Comparison of ENCODE assay signal across 20 mouse cellular contexts in genomic region chr6:20502338-20503079, GRCm38 (mm10).
DNase-seq lines count a peak whose midpoint lies in the region; ATAC-seq lines count a peak whose summit lies in the region.
"Had no signal": no experiment of that assay in that cellular context is flagged by ENCODE, and none has a peak within 500 bp of the region (broad histone marks: within the 10 kb centered on the region; RNA-seq: fewer than 3 reads in every experiment).

No protein-coding gene starts in this region.

- peak; percentile 5 for DNase-seq in forebrain, embryonic 14.5 days (ENCODE audit: low spot score)
- DNase-seq in left cerebral cortex, postnatal 4 days: peak; percentile 49
- no peak for DNase-seq in left cerebral cortex, postnatal 14 days (ENCODE audit: low spot score in 2 of 2)
- DNase-seq in cerebellum, adult 9-10 months: peak; percentile 92
- no peak for DNase-seq in neural tube, embryonic 10.5 days (ENCODE audit: extremely low spot score, low spot score)
- no peak for DNase-seq in embryo, embryonic 10 days (ENCODE audit: low spot score)
- DNase-seq: adrenal gland, postnatal 10 days; gastrocnemius, postnatal 25 days; heart, adult 2 months; kidney, adult 8-10 months; kidney, postnatal 14 days; thymus, adult 2 months; thymus, postnatal 4 days had no signal

- H3K4me1 ChIP-seq in forebrain, embryonic 14.5 days (ENCODE audit: control insufficient read depth, insufficient read depth, low read length): no peaks in the 10 kb centered on the region
- H3K4me1 ChIP-seq in forebrain, embryonic 13.5 days: no peaks in the 10 kb centered on the region
- H3K4me1 ChIP-seq: intestine, embryonic 15.5 days; midbrain, embryonic 10.5 days had no signal

- H3K9ac ChIP-seq in forebrain, embryonic 14.5 days (ENCODE audit: low read length): no peak overlapping the region
- H3K9ac ChIP-seq in forebrain, embryonic 13.5 days: no peak overlapping the region
- H3K9ac ChIP-seq: hindbrain, embryonic 14.5 days; intestine, embryonic 15.5 days had no signal

- H3K4me3 ChIP-seq in forebrain, embryonic 14.5 days (ENCODE audit: low read depth, low read length): no peak overlapping the region
- no peak overlapping the region for H3K4me3 ChIP-seq in forebrain, embryonic 13.5 days
- H3K4me3 ChIP-seq: heart, adult 2 months; intestine, embryonic 15.5 days; midbrain, embryonic 10.5 days had no signal

- no peaks in the 10 kb centered on the region for H3K27me3 ChIP-seq in forebrain, embryonic 14.5 days (replicated peaks; ENCODE audit: control insufficient read depth, insufficient read depth, low read length)
- no peaks in the 10 kb centered on the region for H3K27me3 ChIP-seq in forebrain, embryonic 13.5 days
- H3K27me3 ChIP-seq: intestine, embryonic 15.5 days had no signal

- H3K27ac ChIP-seq in forebrain, embryonic 14.5 days (ENCODE audit: low read depth, low read length): no peak overlapping the region
- H3K27ac ChIP-seq in forebrain, embryonic 13.5 days: no peak overlapping the region
- H3K27ac ChIP-seq: heart, adult 2 months; hindbrain, embryonic 14.5 days; intestine, embryonic 15.5 days; macrophage; midbrain, embryonic 10.5 days had no signal

- H3K36me3 ChIP-seq in forebrain, embryonic 14.5 days (ENCODE audit: control insufficient read depth, insufficient read depth, low read length): no peaks in the 10 kb centered on the region
- H3K36me3 ChIP-seq in forebrain, embryonic 13.5 days (ENCODE audit: poor library complexity, severe bottlenecking): no peaks in the 10 kb centered on the region
- H3K36me3 ChIP-seq: intestine, embryonic 15.5 days; midbrain, embryonic 10.5 days had no signal

- 73% methylated on average over 5 of the region's 5 CpGs for WGBS in forebrain, embryonic 14.5 days
- WGBS in forebrain, embryonic 13.5 days: 68% methylated on average over 5 of the region's 5 CpGs

- H3K4me2 ChIP-seq in forebrain, embryonic 14.5 days (ENCODE audit: low read length): no peak overlapping the region
- H3K4me2 ChIP-seq in forebrain, embryonic 13.5 days: no peak overlapping the region
- H3K4me2 ChIP-seq: hindbrain, embryonic 14.5 days; intestine, embryonic 15.5 days had no signal

- intact Hi-C loops in left cerebral cortex, postnatal 4 days (cut with DNase I): no loop called here
- intact Hi-C loops in left cerebral cortex, postnatal 14 days (cut with DNase I): no loop called here

- no peak for ATAC-seq in forebrain, embryonic 14.5 days
- ATAC-seq in forebrain, embryonic 13.5 days: no peak
- no peak for ATAC-seq in megakaryocyte, adult 5-6 weeks (ENCODE audit: poor library complexity, severe bottlenecking)
- ATAC-seq: forebrain, embryonic 16.5 days; intestine, embryonic 15.5 days had no signal

- H3K9me3 ChIP-seq in forebrain, embryonic 14.5 days (replicated peaks; ENCODE audit: control insufficient read depth, low read length): no peaks in the 10 kb centered on the region
- H3K9me3 ChIP-seq in forebrain, embryonic 13.5 days (replicated peaks): no peaks in the 10 kb centered on the region
- H3K9me3 ChIP-seq: intestine, embryonic 15.5 days; midbrain, embryonic 10.5 days had no signal

Comparison
In these comparisons a context has a peak if more than half of its experiments do, and no peak if none do; other contexts are left out.
1. DNase-seq: peak in forebrain, embryonic 14.5 days (single experiment), left cerebral cortex, postnatal 4 days (single experiment) and cerebellum, adult 9-10 months (single experiment); none in left cerebral cortex, postnatal 14 days (0 of 2), neural tube, embryonic 10.5 days (single experiment) and embryo, embryonic 10 days (single experiment).